Comparison of ENCODE assay signal across 31 mouse cellular contexts in the genomic region with DNA sequence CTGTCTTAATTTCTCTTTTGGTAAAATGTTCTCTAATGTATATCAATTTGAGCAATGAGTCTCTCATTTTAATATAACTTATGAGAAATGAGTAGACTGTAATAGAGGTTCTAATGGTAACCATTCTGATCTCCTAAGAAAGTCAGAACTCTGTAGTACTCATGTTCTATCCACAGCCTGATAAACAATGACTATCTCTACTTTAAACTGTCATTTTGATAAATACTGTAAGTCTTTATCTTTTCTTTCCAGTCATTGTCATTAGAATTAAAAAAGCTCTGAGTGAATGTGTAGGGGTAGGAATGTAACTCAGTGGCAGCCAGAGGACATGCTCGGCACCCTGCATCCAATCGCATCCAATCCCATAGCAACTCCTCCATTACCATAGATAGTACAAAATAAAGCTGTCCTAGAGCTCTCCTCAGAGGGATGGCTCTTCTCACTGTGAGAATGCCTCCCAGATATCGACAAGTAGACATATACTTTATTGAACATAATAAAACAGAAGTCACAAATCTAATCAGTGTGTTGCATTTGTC. TPM values are rescaled to one million over a fixed set of nuclear protein-coding genes. Genes with fewer than 3 reads are reported as not detected.
DNase-seq lines count a peak whose midpoint lies in the region; ATAC-seq and TF ChIP-seq lines count a peak whose summit lies in the region.
"Had no signal": no experiment of that assay in that cellular context is flagged by ENCODE, and none has a peak within 500 bp of the region (broad histone marks: within the 10 kb centered on the region; RNA-seq: fewer than 3 reads in every experiment).

No protein-coding gene starts in this region.

- ATAC-seq in liver, embryonic 14.5 days (ENCODE audit: insufficient read depth), result peak; percentile 56; the same call in 1 of the 2 replicates
- ATAC-seq in liver, embryonic 11.5 days (replicated peaks; ENCODE audit: low FRiP score), result no peak; the same call in 1 of the 2 replicates
- ATAC-seq: CD4-positive, CD25-positive, alpha-beta regulatory T cell, adult 4 months; forebrain, embryonic 14.5 days; forebrain, embryonic 16.5 days had no signal

- H3K4me1 ChIP-seq in liver, embryonic 14.5 days (replicated peaks; ENCODE audit: control insufficient read depth in 2 of 2, insufficient read depth in 2 of 2, low read length in 1 of 2), result peaks cover 3 to 4% of the 10 kb centered on the region in 2 experiments; a peak in 1 of 4 replicates
- peaks cover 6% of the 10 kb centered on the region; the same call in 1 of the 2 replicates for H3K4me1 ChIP-seq in liver, embryonic 11.5 days (replicated peaks; ENCODE audit: control insufficient read depth, insufficient read depth, low read length)
- peaks cover 7 to 22% of the 10 kb centered on the region in 2 experiments; a peak in 3 of 4 replicates for H3K4me1 ChIP-seq in MEL (ENCODE audit: control insufficient read depth in 1 of 2, insufficient read depth in 2 of 2, low read length in 2 of 2)
- H3K4me1 ChIP-seq: embryonic facial prominence, embryonic 13.5 days; embryonic facial prominence, embryonic 15.5 days; forebrain, embryonic 10.5 days; forebrain, embryonic 12.5 days had no signal

- peak; percentile 55 for DNase-seq in heart, adult 11 months
- no peak for DNase-seq in heart, postnatal 25 days (ENCODE audit: low spot score)
- no peak for DNase-seq in liver, embryonic 14.5 days (ENCODE audit: low read depth in 3 of 3, low spot score in 3 of 3)
- DNase-seq in liver, embryonic 11.5 days (ENCODE audit: low spot score), result no peak
- no peak for DNase-seq in MEL (ENCODE audit: low read depth, low spot score)
- DNase-seq in kidney, postnatal 14 days, result no peak
- DNase-seq: adrenal gland, adult 2 months; adrenal gland, postnatal 10 days; adrenal gland, postnatal 25 days; B cell, adult 2 months; cerebellum, adult 11 months; cerebellum, adult 18-20 months; cerebellum, adult 8-10 months; cerebellum, adult 9-11 months; cerebellum, postnatal 14 days; cerebellum, postnatal 36 days; embryo, embryonic 11 days had no signal

- H3K9me3 ChIP-seq in liver, embryonic 14.5 days (ENCODE audit: control insufficient read depth, low read length), result no peaks in the 10 kb centered on the region
- no peaks in the 10 kb centered on the region for H3K9me3 ChIP-seq in liver, embryonic 11.5 days (ENCODE audit: control insufficient read depth, low read length)
- H3K9me3 ChIP-seq in MEL (replicated peaks; ENCODE audit: insufficient read depth, low read length), result no peaks in the 10 kb centered on the region
- H3K9me3 ChIP-seq: embryonic facial prominence, embryonic 13.5 days; embryonic facial prominence, embryonic 15.5 days; forebrain, embryonic 12.5 days; G1E had no signal

- no peaks in the 10 kb centered on the region; the same call in 1 of the 2 replicates for H3K79me2 ChIP-seq in MEL (ENCODE audit: control insufficient read depth, insufficient read depth, low read length, poor library complexity)

- TF ChIP-seq RAD21 in MEL (IDR thresholded peaks at IDR 0.05; ENCODE audit: low read depth, low read length), result no peak

- TF ChIP-seq EP300 in liver, embryonic 14.5 days (IDR thresholded peaks at IDR 0.05; ENCODE audit: low read depth), result peak; percentile 38; the same call in 1 of the 2 replicates
- peak in 1 of 2 experiments; percentile 68; a peak in 1 of 4 replicates for TF ChIP-seq EP300 in MEL (IDR thresholded peaks at IDR 0.05; ENCODE audit: low read depth in 1 of 2, low read length in 2 of 2)

- H3K4me2 ChIP-seq in liver, embryonic 14.5 days (ENCODE audit: low read depth), result no peak overlapping the region
- H3K4me2 ChIP-seq in liver, embryonic 11.5 days, result no peak overlapping the region
- H3K4me2 ChIP-seq: embryonic facial prominence, embryonic 13.5 days; embryonic facial prominence, embryonic 15.5 days; forebrain, embryonic 12.5 days had no signal

- peaks cover 7% of the 10 kb centered on the region for H3K36me3 ChIP-seq in liver, embryonic 14.5 days (replicated peaks; ENCODE audit: control insufficient read depth, insufficient read depth, low read depth)
- peaks cover 8% of the 10 kb centered on the region; the same call in 1 of the 2 replicates for H3K36me3 ChIP-seq in liver, embryonic 11.5 days (ENCODE audit: control insufficient read depth, insufficient read depth, low read length)
- peaks cover 6 to 29% of the 10 kb centered on the region in 2 experiments for H3K36me3 ChIP-seq in MEL (ENCODE audit: control insufficient read depth in 1 of 2, insufficient read depth in 2 of 2, low read length in 2 of 2)

- WGBS in liver, embryonic 14.5 days (ENCODE audit: insufficient replicate concordance), result 68% methylated on average over 3 of the region's 3 CpGs
- 87% methylated on average over 3 of the region's 3 CpGs for WGBS in liver, embryonic 11.5 days

- H3K27me3 ChIP-seq in liver, embryonic 14.5 days (ENCODE audit: control insufficient read depth, insufficient read depth, low read length), result no peaks in the 10 kb centered on the region
- no peaks in the 10 kb centered on the region for H3K27me3 ChIP-seq in liver, embryonic 11.5 days (replicated peaks; ENCODE audit: control insufficient read depth, insufficient read depth, low read length)
- no peaks in the 10 kb centered on the region for H3K27me3 ChIP-seq in MEL (ENCODE audit: control insufficient read depth in 1 of 2, insufficient read depth in 2 of 2, low read length in 2 of 2)
- H3K27me3 ChIP-seq: CH12.LX; embryonic facial prominence, embryonic 13.5 days; embryonic facial prominence, embryonic 15.5 days; forebrain, embryonic 12.5 days had no signal

- no peak overlapping the region for H3K27ac ChIP-seq in liver, embryonic 14.5 days
- H3K27ac ChIP-seq in liver, embryonic 11.5 days (ENCODE audit: low read depth, low read length), result no peak overlapping the region
- no peak overlapping the region for H3K27ac ChIP-seq in MEL (ENCODE audit: control insufficient read depth, low read depth, low read length)
- H3K27ac ChIP-seq: embryonic facial prominence, embryonic 13.5 days; embryonic facial prominence, embryonic 15.5 days; forebrain, embryonic 10.5 days; forebrain, embryonic 12.5 days had no signal

- no peak for TF ChIP-seq POLR2A in MEL (IDR thresholded peaks at IDR 0.05; ENCODE audit: control insufficient read depth in 1 of 2, insufficient read depth in 1 of 2, low read depth in 1 of 2, low read length in 2 of 2, poor library complexity in 1 of 2)

- H3K4me3 ChIP-seq in liver, embryonic 14.5 days (ENCODE audit: insufficient read depth in 1 of 2, low read depth in 2 of 2, low read length in 2 of 2), result no peak overlapping the region
- no peak overlapping the region for H3K4me3 ChIP-seq in liver, embryonic 11.5 days (ENCODE audit: low read depth, low read length)
- H3K4me3 ChIP-seq in MEL (ENCODE audit: control insufficient read depth in 1 of 2, insufficient read depth in 1 of 2, low read depth in 2 of 2, low read length in 2 of 2), result no peak overlapping the region
- H3K4me3 ChIP-seq: embryonic facial prominence, embryonic 13.5 days; embryonic facial prominence, embryonic 15.5 days; erythroblast, embryonic 14.5 days; forebrain, embryonic 10.5 days; forebrain, embryonic 12.5 days had no signal

- TF ChIP-seq CTCF in liver, embryonic 14.5 days (IDR thresholded peaks at IDR 0.05; ENCODE audit: low read depth), result no peak
- TF ChIP-seq CTCF in MEL (IDR thresholded peaks at IDR 0.05 in 2 of 3, conservative IDR thresholded peaks at IDR 0.05 in 1 of 3; ENCODE audit: control insufficient read depth in 1 of 3, insufficient read depth in 1 of 3, low read depth in 2 of 3, low read length in 3 of 3, poor library complexity in 1 of 3, severe bottlenecking in 1 of 3), result no peak

- intact Hi-C loops in heart, postnatal 25 days (cut with DNase I), result no loop called here

- no peak overlapping the region for H3K9ac ChIP-seq in liver, embryonic 14.5 days (replicated peaks)
- no peak overlapping the region for H3K9ac ChIP-seq in liver, embryonic 11.5 days (ENCODE audit: low read depth, low read length)
- no peak overlapping the region for H3K9ac ChIP-seq in MEL (ENCODE audit: control insufficient read depth, low read depth, low read length, poor library complexity, severe bottlenecking)
- H3K9ac ChIP-seq: embryonic facial prominence, embryonic 13.5 days; embryonic facial prominence, embryonic 15.5 days; forebrain, embryonic 12.5 days had no signal

TF ChIP-seq in MEL, 35 proteins besides CTCF, POLR2A, EP300 and RAD21:
- TF ChIP-seq GATA1 (IDR thresholded peaks at IDR 0.05; ENCODE audit: low read depth, low read length) (peak; percentile 49; the same call in 1 of the 2 replicates), TCF12 (IDR thresholded peaks at IDR 0.05; ENCODE audit: low read depth, low read length) (peak; percentile 64; the same call in 1 of the 2 replicates), SIN3A (IDR thresholded peaks at IDR 0.05; ENCODE audit: low read length) (no peak)

RNA-seq across cellular contexts. Expression of a gene that starts 44.0 kb away (rescaled TPM):
- total RNA-seq in heart, postnatal 25 days (2021), result not detected
- not detected in 2 replicates for polyA plus RNA-seq in liver, embryonic 14.5 days (2012; rRNA removed)
- polyA plus RNA-seq in liver, embryonic 14.5 days (2014; fragmentation: Nextera tagmentation; extraction: Ambion mirVana), result not detected in 2 replicates
- not detected in 2 replicates for polyA plus RNA-seq in liver, embryonic 11.5 days (2014; fragmentation: Nextera tagmentation; extraction: Ambion mirVana)
- total RNA-seq in MEL (2012; rRNA removed), result not detected in 2 replicates
- polyA plus RNA-seq in MEL (2012; ENCODE audit: insufficient read depth in 1 of 2, insufficient read length in 2 of 2, low read depth in 1 of 2, low replicate concordance in 2 of 2, missing spikeins in 1 of 2), result not detected
- total RNA-seq: adrenal gland, adult 2 months; adrenal gland, postnatal 10 days; adrenal gland, postnatal 25 days; adrenal gland, postnatal 4 days; CH12.LX; common myeloid progenitor, adult 5-6 weeks; G1E had no signal
- polyA plus RNA-seq: adrenal gland, adult 2 months; brain, embryonic 14.5 days; CD4-positive, CD25-positive, alpha-beta regulatory T cell, adult 4 months; embryonic facial prominence, embryonic 11.5 days; embryonic facial prominence, embryonic 13.5 days; embryonic facial prominence, embryonic 15.5 days; erythroblast, embryonic 14.5 days; forebrain, embryonic 10.5 days; forebrain, embryonic 12.5 days; forebrain, embryonic 14.5 days; forebrain, embryonic 16.5 days; G1E had no signal

RNA-seq across cellular contexts. Expression of a gene that starts 44.2 kb away (rescaled TPM):
- total RNA-seq in heart, postnatal 25 days (2021), result 10 to 100 TPM; 57.2 to 60.5 TPM
- polyA plus RNA-seq in liver, embryonic 14.5 days (2012; rRNA removed), result 6.9 and 11.0 TPM in 2 replicates
- 19.4 and 21.8 TPM in 2 replicates for polyA plus RNA-seq in liver, embryonic 14.5 days (2014; fragmentation: Nextera tagmentation; extraction: Ambion mirVana)
- polyA plus RNA-seq in liver, embryonic 11.5 days (2014; fragmentation: Nextera tagmentation; extraction: Ambion mirVana), result 36.6 and 44.4 TPM in 2 replicates
- total RNA-seq in MEL (2012; rRNA removed), result 32.5 and 34.4 TPM in 2 replicates
- polyA plus RNA-seq in MEL (2012; ENCODE audit: insufficient read depth in 1 of 2, insufficient read length in 2 of 2, low read depth in 1 of 2, low replicate concordance in 2 of 2, missing spikeins in 1 of 2), result 10 to 100 TPM; 23.4 to 72.3 TPM
